Mouse (Mus musculus) skeletal muscle tissue, adult 2 months (tissue): ENCODE measurements around the gene Arnt2.

ENCODE experiments used
- DNase-seq: peaks from one replicate; pipeline ENCODE4 v3.0.0-alpha.2; 2012; ENCODE audit warnings: low read depth, low spot score

The Arnt2 gene

GRCm38 (mm10) chr7:84247960-84248665 is 161.9 kb downstream of the Arnt2 start:
- no peak for DNase-seq

GRCm38 (mm10) chr7:84246878-84247277 is 163.1 kb downstream of the Arnt2 start:
- no peak for DNase-seq

GRCm38 (mm10) chr7:84246093-84246492 is 163.9 kb downstream of the Arnt2 start:
- DNase-seq: no peak

- DNase-seq: no peak
These were observed 169.6 kb downstream of the Arnt2 start for GRCm38 (mm10) chr7:84240406-84240805.

GRCm38 (mm10) chr7:84237655-84238054 is 172.3 kb downstream of the Arnt2 start:
- DNase-seq: no peak

GRCm38 (mm10) chr7:84231396-84231795 is 178.6 kb downstream of the Arnt2 start:
- DNase-seq: no peak

- no peak for DNase-seq
These were observed 182.3 kb downstream of the Arnt2 start for GRCm38 (mm10) chr7:84227652-84228051.

- no peak for DNase-seq
These were observed 183.1 kb downstream of the Arnt2 start for GRCm38 (mm10) chr7:84226909-84227308.

GRCm38 (mm10) chr7:84212112-84212511 is 197.9 kb downstream of the Arnt2 start:
- no peak for DNase-seq

- DNase-seq: no peak
These were observed 199.2 kb downstream of the Arnt2 start for GRCm38 (mm10) chr7:84210585-84211291.

- DNase-seq: no peak
These were observed 206.0 kb downstream of the Arnt2 start for GRCm38 (mm10) chr7:84203981-84204380.

- no peak for DNase-seq
These were observed 208.6 kb downstream of the Arnt2 start for GRCm38 (mm10) chr7:84201151-84202068.

GRCm38 (mm10) chr7:84197208-84197860 is 212.6 kb downstream of the Arnt2 start:
- DNase-seq: no peak
